Mouse (Mus musculus) c-Kit-positive CD71-negative TER-119-negative erythroid progenitor cells, embryonic 14.5 days (primary cell): ENCODE results near the gene Ifitm6.
"Not testable (repeated sequence)": the region's sequence is repeated elsewhere in the genome, so short reads cannot be mapped to it uniquely, and the experiment has no call there.

Source experiments
- DNase-seq: peaks from one replicate; pipeline ENCODE4 v3.0.0-alpha.2; 2013; ENCODE audit warnings: low read depth

Ifitm6 gene

GRCm38 (mm10) chr7:141008312-141008761 is 9.4 kb downstream of the Ifitm6 start:
- peak; percentile 52 for DNase-seq

GRCm38 (mm10) chr7:141006914-141007313 is 10.8 kb downstream of the Ifitm6 start:
- DNase-seq: no peak

GRCm38 (mm10) chr7:141006446-141006845 is 11.3 kb downstream of the Ifitm6 start:
- no peak for DNase-seq

- DNase-seq: no peak
Observed at GRCm38 (mm10) chr7:141003248-141004010, 14.3 kb downstream of the Ifitm6 start.

GRCm38 (mm10) chr7:141000881-141001708 is 16.6 kb downstream of the Ifitm6 start:
- DNase-seq: no peak

GRCm38 (mm10) chr7:140998853-140999700 is 18.6 kb downstream of the Ifitm6 start:
- no peak for DNase-seq

- no peak for DNase-seq
Observed at GRCm38 (mm10) chr7:140997817-140998216, 19.9 kb downstream of the Ifitm6 start.

- DNase-seq: no peak
Observed at GRCm38 (mm10) chr7:140991117-140991689, 26.5 kb downstream of the Ifitm6 start.

- DNase-seq: no peak
Observed at GRCm38 (mm10) chr7:140990622-140991021, 27.1 kb downstream of the Ifitm6 start.

GRCm38 (mm10) chr7:140990185-140990584 is 27.5 kb downstream of the Ifitm6 start:
- DNase-seq: no peak

GRCm38 (mm10) chr7:140989022-140989421 is 28.7 kb downstream of the Ifitm6 start:
- DNase-seq: no peak

GRCm38 (mm10) chr7:140987182-140988138 is 30.3 kb downstream of the Ifitm6 start:
- DNase-seq: no peak

- DNase-seq: no peak
Observed at GRCm38 (mm10) chr7:140982971-140983370, 34.8 kb downstream of the Ifitm6 start.

- DNase-seq: no peak
Observed at GRCm38 (mm10) chr7:140981704-140982103, 36.0 kb downstream of the Ifitm6 start.

- not testable (repeated sequence) for DNase-seq
Observed at GRCm38 (mm10) chr7:140976720-140977119, 41.0 kb downstream of the Ifitm6 start.

GRCm38 (mm10) chr7:140975465-140975864 is 42.3 kb downstream of the Ifitm6 start:
- no peak for DNase-seq

- DNase-seq: no peak
Observed at GRCm38 (mm10) chr7:140974940-140975339, 42.8 kb downstream of the Ifitm6 start.

- DNase-seq: no peak
Observed at GRCm38 (mm10) chr7:140973396-140974165, 44.1 kb downstream of the Ifitm6 start.

GRCm38 (mm10) chr7:140971479-140972171 is 46.1 kb downstream of the Ifitm6 start:
- no peak for DNase-seq
